Mouse (Mus musculus): ENCODE results near the gene Zc3hav1.

DNA sequence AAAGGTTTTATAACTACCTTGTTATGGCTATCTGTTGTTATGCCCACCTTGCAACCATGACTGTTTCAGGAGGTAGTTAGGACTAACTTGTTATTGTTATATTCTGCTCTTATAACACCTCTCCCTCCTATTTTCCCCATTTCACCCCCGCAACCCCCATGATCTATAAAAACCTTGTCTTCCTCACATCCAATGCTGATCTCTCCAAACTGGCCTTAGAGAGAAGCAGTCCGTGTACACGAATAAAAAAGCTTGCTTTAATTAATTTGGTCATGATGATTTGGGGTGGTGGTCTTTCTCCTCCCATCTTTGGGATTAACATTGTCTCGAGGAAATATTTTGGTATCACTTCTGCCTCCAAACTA lies 26.3 kb upstream of the Zc3hav1 start:
- TF ChIP-seq GATA1 (IDR thresholded peaks at IDR 0.05; ENCODE audit: borderline replicate concordance, low read length) (no peak), FLI1 (IDR thresholded peaks at IDR 0.05; ENCODE audit: low read length) (no peak)
